Mouse (Mus musculus) urinary bladder, postnatal 4 days (tissue): ENCODE data around the gene Nr5a1.
A peak's percentile ranks its signal among the peaks of the same experiment; 100 is the strongest.

ENCODE experiments used
- DNase-seq, 2 experiments: peaks; one replicate each; pipeline ENCODE4 v3.0.0; 2021 to 2022; ENCODE audit warnings: low spot score in 2 of 2

Nr5a1 gene

DNA sequence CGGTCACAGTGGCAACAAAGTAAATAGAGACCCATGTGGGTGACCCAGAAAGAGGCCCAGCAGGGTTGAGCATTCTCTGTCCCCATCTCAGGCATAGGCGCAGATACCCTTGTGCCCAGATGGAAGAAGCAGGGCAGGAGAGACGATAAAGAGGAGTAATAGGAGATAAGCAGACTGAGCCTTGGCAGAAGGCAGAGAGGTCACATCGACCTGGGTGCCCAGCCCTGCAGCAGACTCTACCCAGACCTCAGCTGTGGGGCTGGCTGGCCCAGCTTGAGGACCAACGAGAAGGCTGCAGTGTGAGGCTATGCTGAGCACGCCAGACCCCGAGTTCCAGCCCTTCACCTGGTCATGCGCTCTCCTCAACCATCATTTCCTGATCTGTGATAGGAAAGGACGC, 10.0 kb downstream of the Nr5a1 start:
- DNase-seq: no peak

DNA sequence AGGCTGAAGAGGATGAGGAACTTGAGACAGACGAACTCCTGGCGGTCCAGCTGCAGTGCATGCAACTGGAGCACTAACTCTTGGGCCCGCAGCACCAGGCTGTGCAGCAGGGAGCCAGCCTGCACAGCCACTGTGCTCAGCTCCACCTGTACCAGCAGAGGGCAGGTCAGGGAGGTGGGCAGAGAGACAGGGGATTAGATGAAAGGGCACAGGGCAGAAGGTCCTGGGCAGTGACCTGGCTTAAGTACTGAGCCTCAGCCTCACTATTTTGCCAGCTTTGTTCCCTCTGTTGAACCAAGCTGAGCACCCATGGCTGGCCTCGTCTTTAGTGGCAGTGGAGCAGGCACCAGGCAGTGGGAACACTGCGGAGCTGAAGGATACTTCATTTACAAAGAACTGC, 14.2 kb downstream of the Nr5a1 start:
- DNase-seq: no peak

DNA sequence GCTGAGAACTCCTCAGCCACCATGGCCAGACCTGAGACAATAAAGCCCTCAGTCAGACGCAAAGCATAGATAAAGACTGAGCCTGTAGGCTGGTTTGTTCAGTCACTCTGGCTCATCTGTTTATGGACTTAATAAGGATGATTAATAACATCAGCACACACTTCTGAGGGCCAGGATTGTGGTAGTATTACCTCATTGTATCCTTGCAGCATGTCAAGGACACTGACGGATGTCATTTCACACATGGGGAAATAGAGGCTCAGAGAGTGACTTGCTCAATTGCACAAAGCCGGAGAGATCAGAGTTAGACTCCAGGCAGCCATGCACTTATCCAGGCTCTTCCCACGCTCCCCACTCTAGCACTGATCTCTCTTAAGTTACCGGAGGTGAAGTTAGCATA, 15.7 kb downstream of the Nr5a1 start:
- no peak for DNase-seq

DNA sequence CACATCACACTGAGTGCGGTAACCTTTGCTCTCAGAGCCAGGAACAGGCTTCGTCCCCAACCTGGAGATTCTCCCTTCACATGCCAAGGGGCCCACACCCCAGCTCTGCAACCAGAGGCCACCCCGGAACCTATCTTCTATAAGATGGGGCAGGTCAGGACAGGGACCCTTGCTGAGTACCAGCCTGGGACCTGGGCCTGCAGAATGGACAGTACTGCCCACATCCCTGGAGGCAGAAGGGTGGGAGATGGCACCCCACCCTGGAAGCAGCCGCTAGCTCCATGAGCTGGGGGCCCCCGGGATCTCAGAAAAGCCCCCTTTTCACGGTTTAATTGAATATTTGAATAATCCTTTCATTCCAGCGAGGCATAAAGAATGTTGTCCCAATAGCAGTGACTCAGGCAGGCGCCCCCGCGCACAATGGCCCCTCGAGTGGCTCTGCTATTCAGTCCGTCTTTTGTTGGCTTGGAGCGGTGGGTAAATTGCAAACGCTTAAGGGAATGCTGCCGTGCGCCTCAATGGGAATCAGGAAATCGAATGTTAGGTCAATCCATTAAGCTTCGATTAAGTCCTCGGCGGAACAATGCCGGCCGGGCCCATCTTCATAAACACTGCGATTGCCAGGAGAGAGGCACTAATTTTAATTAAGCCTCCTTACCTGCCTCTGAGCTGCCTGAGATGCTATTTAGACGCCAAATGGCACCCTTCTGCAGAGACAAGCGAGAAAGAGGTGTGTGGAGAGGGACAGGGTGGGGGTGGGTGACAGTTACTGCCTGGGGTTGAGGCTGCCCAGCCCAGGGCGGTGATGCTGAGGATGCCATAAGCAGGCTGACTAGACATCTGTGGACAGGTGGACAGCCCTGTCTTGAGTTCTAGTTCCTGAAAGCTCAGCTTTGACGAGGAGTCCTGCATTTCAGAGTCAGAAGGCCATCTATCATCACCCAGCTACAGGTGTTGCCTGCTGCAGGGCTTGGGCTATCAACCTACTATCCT, 16.9 kb downstream of the Nr5a1 start:
- no peak for DNase-seq

DNA sequence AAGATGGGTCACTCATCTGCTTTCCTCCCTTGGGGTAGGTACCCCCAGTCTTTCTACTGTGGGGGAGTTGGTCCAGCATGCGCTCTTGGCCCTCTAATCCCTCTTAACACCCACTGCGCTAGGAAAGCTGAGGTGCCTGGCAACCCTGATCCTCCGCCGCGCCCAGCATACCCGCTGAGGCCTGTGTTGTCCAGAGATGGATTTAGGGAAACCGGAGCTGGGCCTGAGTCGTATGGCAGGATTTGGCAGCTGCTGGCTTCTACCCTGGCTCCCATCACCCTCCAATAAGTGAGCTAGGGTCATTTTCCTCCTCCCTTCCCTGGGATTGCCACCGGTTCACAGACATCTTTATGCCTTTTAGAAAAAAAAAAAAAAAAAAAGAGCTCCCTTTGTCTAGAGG, 18.6 kb downstream of the Nr5a1 start:
- no peak for DNase-seq

DNA sequence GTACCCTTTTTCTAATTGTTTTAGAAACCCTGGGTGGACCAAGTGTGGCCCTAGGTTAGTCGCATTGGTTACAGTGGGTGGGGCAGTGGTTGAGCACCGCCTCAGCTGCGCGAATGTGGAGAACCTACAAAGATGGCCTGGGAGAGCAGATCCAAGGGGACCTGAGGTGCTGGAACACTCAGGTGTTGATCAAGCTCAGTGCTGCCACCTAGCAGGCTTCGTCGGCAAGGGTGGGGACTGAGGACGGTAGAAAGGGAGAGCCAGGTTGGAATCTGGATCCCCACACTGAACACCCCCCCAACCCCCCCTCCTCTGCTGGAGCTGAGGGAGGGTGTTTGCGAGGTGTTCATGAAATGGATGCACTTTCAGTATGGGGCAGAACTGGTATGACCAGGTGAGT, 22.8 kb downstream of the Nr5a1 start:
- no peak for DNase-seq

DNA sequence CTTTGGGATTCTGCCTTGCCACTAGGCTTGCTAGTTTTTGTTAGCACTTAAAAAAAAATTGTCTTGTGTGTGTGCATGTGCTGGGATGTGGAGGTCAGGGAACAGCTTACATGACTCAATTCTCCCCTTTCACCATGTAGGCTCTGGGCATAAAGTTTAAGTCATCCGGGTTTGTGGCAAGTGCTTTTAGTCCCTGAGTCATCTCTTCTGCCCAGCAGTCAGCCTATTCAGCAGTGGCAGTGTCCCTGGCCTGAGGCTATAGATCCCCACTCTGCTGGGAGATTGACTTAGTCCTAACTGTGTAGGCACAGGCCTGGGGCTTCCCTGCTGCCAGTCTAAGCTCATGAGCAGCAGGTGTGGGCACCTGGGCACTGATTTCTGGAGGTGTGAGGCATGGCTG, 24.5 kb downstream of the Nr5a1 start:
- no peak for DNase-seq

DNA sequence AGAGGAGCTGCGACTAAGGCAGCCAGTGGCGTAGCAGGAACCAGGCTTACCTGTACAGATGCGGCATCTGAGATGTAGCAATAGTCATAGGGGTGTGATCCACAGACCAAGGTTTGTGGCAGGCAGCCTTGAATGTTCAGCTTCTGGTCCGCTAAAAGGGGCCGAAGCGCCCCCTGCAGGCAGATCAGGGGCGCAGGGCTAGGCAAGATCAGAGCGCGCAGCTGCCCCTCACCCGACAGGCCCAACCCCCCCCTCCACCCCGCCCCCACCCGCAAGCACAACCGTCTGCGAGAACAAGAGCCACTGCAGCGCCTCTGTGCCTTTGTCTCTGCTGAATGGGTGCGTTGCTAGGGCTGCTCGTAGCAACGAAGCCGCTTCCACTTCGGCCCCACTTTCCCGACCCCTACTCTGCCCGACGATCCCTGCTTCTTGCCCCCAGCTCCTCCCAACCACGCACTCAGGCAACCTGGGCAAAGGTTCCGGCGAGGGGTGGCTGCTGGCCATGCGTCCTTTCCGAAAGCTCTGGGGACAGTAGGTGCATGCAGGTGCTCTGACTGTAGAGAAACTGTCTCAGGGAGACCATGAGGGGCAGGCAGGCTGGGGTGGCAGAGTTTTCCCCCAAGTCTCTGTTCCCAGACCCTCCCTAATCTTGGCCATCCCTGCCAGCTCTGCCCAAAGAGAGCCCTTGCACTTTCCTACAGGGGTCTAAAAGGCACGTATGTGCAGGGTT, 25.4 kb downstream of the Nr5a1 start:
- DNase-seq: no peak

DNA sequence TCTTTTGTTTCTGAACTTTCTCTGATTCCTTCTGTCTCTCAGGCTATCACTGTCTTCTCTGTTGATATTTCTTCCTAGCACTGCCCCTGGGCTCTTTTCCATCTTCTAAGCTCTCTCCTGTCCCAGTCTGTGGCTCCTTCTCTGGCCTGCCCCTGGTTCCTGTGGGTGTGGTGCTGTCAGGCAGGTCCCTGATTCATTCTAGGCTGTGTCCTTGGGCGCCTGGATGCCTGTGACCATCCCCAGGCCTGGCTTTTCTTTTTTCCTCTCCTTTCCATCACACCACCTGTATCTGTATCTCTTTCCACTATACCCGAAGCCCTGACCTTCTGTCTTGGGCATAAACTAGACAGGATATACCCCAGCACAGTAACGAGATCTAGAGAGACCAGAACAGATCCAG, 28.6 kb downstream of the Nr5a1 start:
- no peak for DNase-seq

DNA sequence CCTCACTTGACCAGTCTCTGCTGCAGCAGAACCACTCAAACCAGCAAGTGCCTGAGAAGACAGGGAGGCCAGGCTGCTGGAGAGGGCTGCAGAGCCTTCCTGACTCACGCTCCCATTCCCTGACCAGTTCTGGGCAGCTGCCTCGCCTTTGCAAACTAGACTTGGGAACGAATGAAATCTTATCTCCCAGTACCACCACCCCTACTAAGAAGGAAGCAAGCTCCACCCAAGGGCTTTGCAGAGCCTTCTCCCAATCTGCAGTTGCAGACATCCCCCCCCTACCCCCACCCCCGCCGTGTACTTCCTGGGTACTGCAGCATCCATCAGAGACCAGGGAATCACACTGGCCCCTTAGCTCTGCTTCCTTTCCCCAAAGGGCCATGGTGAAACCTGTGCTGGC, 31.3 kb downstream of the Nr5a1 start:
- DNase-seq: no peak

DNA sequence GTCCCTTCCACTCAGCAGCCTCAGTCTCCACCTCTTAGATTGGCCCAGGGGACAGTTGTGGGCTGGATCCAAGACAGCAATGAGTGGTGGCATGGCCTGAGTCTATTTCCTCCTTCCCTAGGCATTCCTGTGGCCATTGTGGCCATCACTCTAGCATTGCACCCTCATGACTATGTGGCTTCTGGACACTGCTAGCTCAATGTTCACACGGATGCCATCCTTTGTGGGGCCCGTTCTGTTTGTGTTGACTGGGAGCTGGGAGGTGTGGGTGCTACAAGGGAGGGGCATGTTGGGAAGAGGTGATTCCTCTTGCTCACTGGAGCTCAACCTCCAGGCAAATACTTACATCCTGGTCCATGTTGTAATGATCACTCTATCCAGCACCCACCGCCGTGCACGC, 32.1 kb downstream of the Nr5a1 start:
- no peak for DNase-seq

DNA sequence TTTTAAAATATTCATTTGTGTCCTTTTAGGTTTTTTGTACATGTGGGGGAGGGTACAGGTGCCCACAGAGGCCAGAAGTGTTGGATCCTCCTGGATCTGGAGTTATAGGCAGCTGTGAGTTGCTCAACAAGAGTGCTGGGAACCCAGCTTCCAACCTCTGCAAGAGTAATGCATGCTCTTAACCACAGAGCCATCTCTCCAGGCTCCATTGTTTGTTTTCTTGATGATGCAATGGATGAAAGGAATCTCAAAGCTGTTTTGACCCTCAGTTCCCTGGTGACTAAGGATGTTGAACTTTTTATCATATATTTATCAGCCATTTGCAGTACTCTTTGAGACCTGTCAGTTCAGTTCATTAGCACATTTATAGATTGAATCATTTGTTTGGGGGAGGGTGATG, 35.4 kb downstream of the Nr5a1 start:
- no peak for DNase-seq

DNA sequence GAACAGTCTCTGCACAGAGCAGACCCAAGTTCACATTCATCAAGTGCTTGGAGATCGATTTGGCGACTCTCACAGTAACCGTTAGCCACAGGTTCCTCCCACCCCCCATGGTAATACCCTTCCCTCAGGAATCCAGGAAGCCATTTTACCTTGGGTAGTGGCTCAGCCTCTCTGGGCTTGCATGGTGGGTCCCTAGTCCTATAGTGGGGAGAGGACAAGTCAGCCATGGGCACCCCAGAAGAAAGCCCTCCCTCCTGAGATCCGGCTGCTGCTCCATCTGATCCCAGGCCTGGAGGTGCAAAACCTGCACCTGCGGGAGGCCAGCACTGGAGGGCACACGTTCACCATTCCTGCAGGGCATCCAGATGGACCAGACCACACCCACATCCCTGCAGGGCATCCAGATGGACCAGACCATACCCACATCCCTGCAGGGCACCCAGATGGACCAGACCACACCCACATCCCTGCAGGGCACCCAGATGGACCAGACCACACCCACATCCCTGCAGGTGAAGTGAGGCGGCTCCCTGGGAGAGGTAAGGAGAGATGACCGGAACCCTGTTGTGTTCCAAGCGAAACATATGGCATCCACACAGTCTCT, 38.9 kb downstream of the Nr5a1 start:
- no peak for DNase-seq

DNA sequence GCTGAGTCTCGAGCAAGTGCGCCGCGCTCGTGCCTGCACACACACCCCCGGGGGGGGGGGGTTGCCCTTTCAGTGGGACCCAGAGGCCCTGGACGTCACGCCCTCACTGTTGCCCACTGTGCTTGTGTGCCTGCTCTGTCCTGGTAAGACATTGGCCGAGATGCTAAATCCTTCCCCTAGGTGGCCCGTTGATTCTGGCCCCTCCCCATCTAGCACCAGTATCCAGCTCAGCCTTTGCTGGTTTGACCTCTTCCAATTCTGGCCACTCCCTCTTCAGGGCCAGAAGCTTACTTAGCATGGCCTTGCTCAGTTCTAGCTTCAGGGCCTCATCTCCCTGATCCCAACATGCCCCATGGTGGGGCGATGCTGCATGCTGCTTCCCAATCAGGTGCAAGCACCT, 41.8 kb downstream of the Nr5a1 start:
- DNase-seq: no peak

DNA sequence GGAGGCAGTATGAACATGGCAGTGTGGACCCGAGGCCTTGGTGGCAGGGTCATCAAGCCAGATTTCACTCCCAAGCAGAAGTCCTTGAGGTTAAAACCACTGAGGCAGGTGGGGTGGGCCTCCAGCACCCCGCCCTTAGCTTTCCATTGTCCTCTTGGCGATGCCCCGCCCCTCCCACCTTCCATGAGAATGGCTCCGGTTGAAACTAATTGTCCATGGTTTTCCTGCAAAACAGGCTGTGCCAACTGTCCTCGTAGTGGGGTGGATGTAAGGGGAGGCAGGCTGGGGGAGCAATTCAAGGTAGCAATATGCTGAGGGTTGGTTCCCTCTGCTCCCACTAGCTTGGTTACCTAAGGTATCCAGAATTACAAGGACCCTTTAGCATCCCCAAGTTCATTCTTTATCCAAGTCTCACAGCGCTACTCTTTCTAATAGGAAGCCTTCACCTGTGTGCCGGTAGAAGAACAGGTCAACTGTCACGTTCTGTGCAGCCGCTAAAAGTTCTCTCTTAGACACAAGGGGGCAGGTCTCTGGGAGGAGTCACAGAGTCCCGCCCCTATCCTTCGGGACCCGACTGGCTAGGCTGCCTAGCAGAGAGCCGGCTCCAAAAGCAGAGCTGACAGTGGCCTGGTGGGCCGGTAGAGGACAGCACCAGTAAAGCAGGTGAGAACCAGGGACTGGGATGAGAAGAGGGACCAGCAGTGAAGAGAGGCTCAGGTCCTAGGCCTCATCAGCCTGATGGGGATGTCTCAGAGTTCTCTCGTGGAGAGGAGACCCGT, 45.4 kb downstream of the Nr5a1 start:
- no peak for DNase-seq

DNA sequence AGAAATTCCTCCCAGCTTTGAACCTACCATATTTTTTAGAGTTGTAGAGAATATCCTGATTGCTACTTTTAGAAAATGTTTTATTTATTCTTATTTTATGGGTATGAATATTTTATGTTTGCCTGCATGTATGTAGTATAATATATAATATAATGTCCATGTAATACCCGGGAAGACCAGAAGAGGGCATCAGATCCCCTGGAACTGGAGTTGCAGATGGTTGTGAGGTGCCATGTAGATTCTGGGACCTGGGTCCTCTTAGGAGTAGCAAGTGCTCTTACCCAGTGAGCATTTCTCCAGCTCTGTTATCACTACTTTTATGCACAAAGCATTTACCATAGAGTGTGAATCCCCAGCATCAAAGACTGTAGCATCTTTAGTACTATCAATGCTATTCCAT, 52.9 kb downstream of the Nr5a1 start:
- no peak for DNase-seq

DNA sequence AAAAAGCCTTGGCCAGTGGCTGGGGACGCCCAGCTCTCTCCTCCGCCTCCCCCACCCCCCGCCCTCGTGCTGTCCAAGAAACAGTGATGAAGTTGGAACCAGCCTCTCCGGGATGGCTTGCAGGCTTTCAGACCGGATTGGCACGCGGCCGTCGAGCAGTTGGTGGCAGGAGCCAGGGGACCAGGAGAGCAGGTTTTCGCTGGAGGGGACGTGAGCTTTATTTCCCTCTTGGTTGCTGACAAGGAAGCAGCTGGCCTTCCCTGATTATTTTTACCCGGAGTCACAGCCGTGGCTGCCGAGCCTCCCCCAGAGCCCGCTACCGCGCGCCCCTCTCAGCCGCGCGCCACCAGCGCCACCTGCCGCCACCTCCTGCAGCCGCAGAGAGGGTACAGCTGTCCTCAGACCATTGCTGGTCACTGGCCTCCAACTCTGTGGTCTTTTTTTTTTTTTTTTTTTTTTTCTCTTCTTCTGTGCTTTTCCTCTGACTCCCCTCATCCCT, 56.0 kb downstream of the Nr5a1 start:
- peak; percentile 72 to 79 for DNase-seq

DNA sequence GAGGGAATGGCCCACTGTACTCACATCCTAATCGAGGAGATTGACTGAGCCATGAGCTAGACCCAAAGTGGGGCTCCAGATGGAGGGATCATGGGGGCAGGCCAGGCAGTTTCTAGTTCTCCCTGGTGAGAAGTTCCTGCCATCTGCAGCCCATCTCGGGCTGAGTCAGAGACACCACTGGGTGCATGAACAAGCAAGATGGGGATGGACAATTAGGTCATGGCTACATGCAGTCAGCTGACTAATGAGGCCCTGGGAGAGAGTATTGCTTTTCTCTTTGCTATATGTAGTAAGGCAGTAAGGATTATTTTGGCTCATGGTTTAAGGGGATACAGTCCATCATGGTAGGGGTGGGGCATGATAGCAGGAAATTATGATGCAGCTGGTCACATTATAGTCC, 60.6 kb downstream of the Nr5a1 start:
- no peak for DNase-seq

DNA sequence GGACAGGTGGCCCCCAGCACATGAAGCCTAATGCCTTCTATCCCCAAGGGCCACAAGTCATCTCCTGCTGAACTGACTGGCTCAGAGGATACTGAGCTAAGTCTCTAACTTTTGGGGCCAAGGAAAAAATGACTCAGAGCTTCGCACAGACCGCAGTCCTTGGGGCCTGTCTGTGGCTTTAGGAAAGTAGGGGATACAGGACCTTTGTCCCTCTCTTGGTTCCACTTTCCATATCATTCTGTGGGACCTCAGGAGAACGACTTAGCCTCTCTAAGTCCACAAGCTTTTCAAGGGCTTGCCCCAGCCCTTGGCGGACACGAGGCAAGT, 61.1 kb downstream of the Nr5a1 start:
- no peak for DNase-seq

DNA sequence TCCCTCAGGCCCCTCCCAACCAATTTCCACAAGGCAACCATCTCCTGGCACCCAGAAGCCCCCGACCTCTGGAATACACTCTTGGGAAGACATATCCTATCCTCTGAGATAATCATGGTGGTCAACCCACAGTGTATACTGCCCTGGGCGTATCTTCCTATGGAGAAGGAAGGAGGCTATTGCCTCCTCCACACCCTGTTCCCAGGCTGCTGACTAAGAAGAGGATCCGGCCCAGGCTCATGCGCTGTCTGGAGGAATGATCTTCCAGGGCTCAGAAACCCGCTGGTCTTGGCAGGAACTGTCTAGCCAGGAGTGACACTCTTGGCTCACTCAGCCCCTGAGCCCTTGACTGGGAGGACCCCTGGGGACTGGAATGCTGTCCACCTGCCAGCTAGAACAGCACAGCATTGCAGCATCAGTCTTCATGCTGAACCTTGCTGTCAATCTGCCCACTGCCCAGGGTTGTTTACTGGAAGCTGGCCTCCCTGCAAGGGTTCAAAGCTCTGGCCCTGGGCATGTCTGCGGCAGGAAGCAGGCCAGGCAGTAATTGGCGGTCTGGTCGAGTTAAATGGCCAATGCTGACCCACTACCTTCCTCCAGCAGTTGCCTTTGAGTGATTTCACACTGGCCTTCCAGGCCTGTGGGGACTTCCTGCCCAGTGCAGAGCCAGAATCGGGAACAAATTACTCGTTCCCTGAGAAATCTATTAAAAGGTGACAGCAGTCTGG, 61.6 kb downstream of the Nr5a1 start:
- DNase-seq: no peak

DNA sequence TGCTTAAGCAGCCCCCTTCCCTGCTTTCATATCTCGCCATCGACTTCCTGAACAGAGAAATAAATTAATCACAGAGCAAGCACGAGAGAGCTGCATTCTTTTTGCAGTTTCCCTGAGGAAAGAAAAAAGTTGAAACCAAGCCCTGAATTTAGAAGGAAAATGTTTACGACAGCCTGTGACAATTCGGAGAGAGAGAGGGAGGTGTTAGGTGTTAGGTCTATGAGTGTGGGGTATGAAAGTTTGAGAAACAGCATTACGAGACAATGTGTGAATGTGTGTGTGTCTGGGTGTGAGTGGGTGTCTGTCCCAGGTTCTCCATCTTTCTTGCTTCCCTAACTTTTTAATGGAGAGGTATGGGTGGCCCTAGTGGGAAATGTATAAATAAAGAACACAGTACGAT, 62.2 kb downstream of the Nr5a1 start:
- DNase-seq: no peak
